Mouse (Mus musculus) liver, adult 2 months (tissue): Measurements from ENCODE around the gene Nynrin.

Experiments
- CTCF ChIP-seq: fragments of 200-500 bp; IDR thresholded peaks from 2 replicates; pipeline ENCODE4 v1.5.1; 2011; ENCODE audit warnings: low read depth, low read length, control low read depth
- POLR2A ChIP-seq: fragments of 200-500 bp; IDR thresholded peaks from 2 replicates; pipeline ENCODE4 v1.6.1; 2011; ENCODE audit warnings: low read length, control low read depth; ENCODE audit not compliant: insufficient read depth; ENCODE audit errors: extremely low read depth

- TF ChIP-seq CTCF (no peak), POLR2A (no peak)
Measured at GRCm38 (mm10) chr14:55845506-55846294, 8.1 kb upstream of the Nynrin start.
